Mouse (Mus musculus): ENCODE measurements at regions not wholly inside any gene's neighbourhood (a gene's known extent, or its start where the extent isn't known, plus 50 kb on each side); places are given as distances from the start of the nearest gene placed in this dataset.

GRCm38 (mm10) chr13:43919781-43920420 lies 135.3 kb downstream of the Cd83 start:
- no peak for DNase-seq (ENCODE audit: low spot score)

- DNase-seq (ENCODE audit: low spot score) = no peak
These were observed 145.8 kb downstream of the Cd83 start for GRCm38 (mm10) chr13:43930081-43930981.

GRCm38 (mm10) chr13:43932946-43933345 lies 148.4 kb downstream of the Cd83 start:
- DNase-seq (ENCODE audit: low spot score) = no peak

- no peak for DNase-seq (ENCODE audit: low spot score)
These were observed 150.7 kb downstream of the Cd83 start for GRCm38 (mm10) chr13:43935284-43935683.

GRCm38 (mm10) chr13:43936504-43936903 lies 151.9 kb downstream of the Cd83 start:
- no peak for DNase-seq (ENCODE audit: low spot score)

GRCm38 (mm10) chr13:43938611-43939010 lies 154.0 kb downstream of the Cd83 start:
- DNase-seq (ENCODE audit: low spot score) = no peak

- no peak for DNase-seq (ENCODE audit: low spot score)
These were observed 154.8 kb downstream of the Cd83 start for GRCm38 (mm10) chr13:43939375-43939774.

- DNase-seq (ENCODE audit: low spot score) = no peak
These were observed 157.2 kb downstream of the Cd83 start for GRCm38 (mm10) chr13:43941731-43942130.

- DNase-seq (ENCODE audit: low spot score) = no peak
These were observed 164.0 kb downstream of the Cd83 start for GRCm38 (mm10) chr13:43948606-43949005.

- DNase-seq (ENCODE audit: low spot score) = no peak
These were observed 165.4 kb downstream of the Cd83 start for GRCm38 (mm10) chr13:43949740-43950643.

- DNase-seq (ENCODE audit: low spot score) = no peak
These were observed 167.9 kb downstream of the Cd83 start for GRCm38 (mm10) chr13:43952491-43952890.

- DNase-seq (ENCODE audit: low spot score) = no peak
These were observed 168.5 kb downstream of the Cd83 start for GRCm38 (mm10) chr13:43952972-43953592.

GRCm38 (mm10) chr13:43954714-43955393 lies 170.3 kb downstream of the Cd83 start:
- DNase-seq (ENCODE audit: low spot score) = no peak

GRCm38 (mm10) chr13:43957046-43957445 lies 172.5 kb downstream of the Cd83 start:
- DNase-seq (ENCODE audit: low spot score) = no peak

- DNase-seq (ENCODE audit: low spot score) = no peak
These were observed 174.6 kb downstream of the Cd83 start for GRCm38 (mm10) chr13:43959121-43959572.

GRCm38 (mm10) chr13:43961047-43961690 lies 176.6 kb downstream of the Cd83 start:
- DNase-seq (ENCODE audit: low spot score) = no peak

GRCm38 (mm10) chr13:43961987-43962386 lies 177.4 kb downstream of the Cd83 start:
- no peak for DNase-seq (ENCODE audit: low spot score)

GRCm38 (mm10) chr13:43963321-43963720 lies 178.7 kb downstream of the Cd83 start:
- no peak for DNase-seq (ENCODE audit: low spot score)

- no peak for DNase-seq (ENCODE audit: low spot score)
These were observed 180.8 kb downstream of the Cd83 start for GRCm38 (mm10) chr13:43965256-43965905.

- DNase-seq (ENCODE audit: low spot score) = peak; percentile 51
These were observed 182.9 kb downstream of the Cd83 start for GRCm38 (mm10) chr13:43967516-43967915.
